Comparison of ENCODE assay signal across 25 mouse cellular contexts in genomic region chr10:69577729-69578061, GRCm38 (mm10).
DNase-seq lines count a peak whose midpoint lies in the region; TF ChIP-seq lines count a peak whose summit lies in the region.
"Had no signal": no experiment of that assay in that cellular context is flagged by ENCODE, and none has a peak within 500 bp of the region (broad histone marks: within the 10 kb centered on the region; RNA-seq: fewer than 3 reads in every experiment).

No protein-coding gene starts in this region.

- H3K27ac ChIP-seq in left cerebral cortex, adult 2 months: peak overlapping the region; percentile 24; the same call in 1 of the 2 replicates
- H3K27ac ChIP-seq: embryonic facial prominence, embryonic 13.5 days; forebrain, embryonic 12.5 days; forebrain, embryonic 15.5 days; heart, adult 2 months; hindbrain, embryonic 10.5 days; hindbrain, embryonic 13.5 days; intestine, embryonic 15.5 days had no signal

- intact Hi-C loops in left cerebral cortex, adult 2 months (cut with DNase I): loop anchor here (5.0 kb wide), 1 partner anchor 60 kb away; no protein-coding TSS in a partner anchor

- no peak overlapping the region for H3K4me3 ChIP-seq in left cerebral cortex, adult 2 months
- H3K4me3 ChIP-seq: embryonic facial prominence, embryonic 10.5 days; embryonic facial prominence, embryonic 13.5 days; erythroblast, embryonic 14.5 days; forebrain, embryonic 12.5 days; forebrain, embryonic 15.5 days; heart, adult 2 months; hindbrain, embryonic 10.5 days; hindbrain, embryonic 13.5 days; intestine, embryonic 15.5 days had no signal

- peak; percentile 85 for DNase-seq in heart, adult 11 months
- DNase-seq in heart, adult 18-20 months: no peak
- no peak for DNase-seq in left cerebral cortex, adult 2 months (ENCODE audit: extremely low spot score in 1 of 2, low spot score in 2 of 2)
- DNase-seq in left cerebral cortex, adult 9 months (ENCODE audit: low spot score in 2 of 2): no peak
- DNase-seq in gonadal fat pad, adult 2 months (ENCODE audit: low read depth): peak; percentile 20
- DNase-seq in lung, postnatal 14 days: no peak
- DNase-seq: adrenal gland, adult 2 months; adrenal gland, postnatal 14 days; cerebellum, adult 11-12 months; cerebellum, adult 8-10 months; cerebellum, postnatal 10 days; cerebellum, postnatal 36 days; embryo, embryonic 11 days; gastrocnemius, postnatal 10 days; gastrocnemius, postnatal 36 days; heart, adult 2 months; heart, postnatal 36 days had no signal

- TF ChIP-seq CTCF in left cerebral cortex, adult 2 months (IDR thresholded peaks at IDR 0.05): no peak

Comparison
In these comparisons a context has a peak if more than half of its experiments do, and no peak if none do; other contexts are left out.
1. DNase-seq: peak in heart, adult 11 months (single experiment) and gonadal fat pad, adult 2 months (single experiment); none in heart, adult 18-20 months (0 of 2), left cerebral cortex, adult 2 months (0 of 2), left cerebral cortex, adult 9 months (0 of 2) and lung, postnatal 14 days (single experiment).